Mouse (Mus musculus): ENCODE data around the gene Catsperb. TPM values are rescaled to one million over a fixed set of nuclear protein-coding genes. Genes with fewer than 3 reads are reported as not detected.
"Not testable (repeated sequence)": the region's sequence is repeated elsewhere in the genome, so short reads cannot be mapped to it uniquely, and the experiment has no call there.

Gene Catsperb
- polyA plus RNA-seq (2014; fragmentation: Nextera tagmentation; extraction: Ambion mirVana) = not detected in 2 replicates

DNA sequence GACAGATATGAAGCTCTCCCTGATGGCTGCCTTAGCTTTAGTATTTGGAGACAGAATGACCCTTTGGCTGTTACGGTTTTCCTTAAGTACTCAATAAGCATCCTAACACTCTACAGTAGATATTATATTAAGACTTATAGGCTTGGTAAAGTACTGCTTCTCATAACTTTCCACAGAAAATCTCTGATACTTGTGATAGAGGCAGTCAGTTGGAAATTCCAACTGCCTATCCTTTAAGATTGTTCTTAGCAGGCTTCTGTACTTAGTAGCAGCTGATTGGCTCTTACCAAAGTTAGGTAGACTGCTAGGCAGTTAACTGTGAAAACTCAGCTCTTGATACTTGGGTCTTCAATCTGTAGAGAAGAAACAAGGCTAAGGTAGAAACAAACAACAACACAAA lies at the start of gene Catsperb:
TSS of gene Catsperb (plus strand) at position 301 of the 400 bp plus-strand sequence.
- H3K4me1 ChIP-seq (ENCODE audit: insufficient read depth); ATAC-seq (ENCODE audit: insufficient read depth); H3K36me3 ChIP-seq (ENCODE audit: insufficient read depth); DNase-seq; H3K27ac ChIP-seq (ENCODE audit: low read depth); H3K9me3 ChIP-seq (ENCODE audit: low read depth, low read length); H3K4me3 ChIP-seq (ENCODE audit: low read depth, low read length); H3K9ac ChIP-seq; H3K27me3 ChIP-seq (ENCODE audit: insufficient read depth, low read length); H3K4me2 ChIP-seq: not testable (repeated sequence)
- 84% methylated on average over 1 of the region's 1 CpGs for WGBS

DNA sequence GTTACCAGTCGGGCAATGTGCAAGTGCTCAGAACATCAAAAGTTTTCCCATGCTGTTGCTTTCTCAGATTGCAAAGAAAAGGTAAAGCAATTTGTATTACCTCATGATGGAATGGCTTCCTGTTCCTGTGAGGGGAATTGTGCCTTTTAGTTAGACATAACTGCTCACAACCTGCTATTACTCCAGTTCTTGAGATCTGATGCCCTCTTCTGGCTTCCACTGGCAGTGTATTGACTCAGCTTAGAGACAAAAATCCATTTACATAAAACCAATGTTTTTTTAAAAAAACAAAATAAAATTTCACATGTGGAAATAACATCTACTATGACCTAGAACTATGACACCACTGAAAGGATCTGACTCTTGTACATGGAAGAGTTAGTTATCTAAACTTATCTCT lies 43.0 kb upstream of the Catsperb start:
- H3K9me3 ChIP-seq (ENCODE audit: low read depth, low read length); ATAC-seq (ENCODE audit: insufficient read depth); H3K27ac ChIP-seq (ENCODE audit: low read depth); H3K9ac ChIP-seq; H3K27me3 ChIP-seq (ENCODE audit: insufficient read depth, low read length); H3K4me3 ChIP-seq (ENCODE audit: low read depth, low read length); H3K4me2 ChIP-seq; H3K4me1 ChIP-seq (ENCODE audit: insufficient read depth); H3K36me3 ChIP-seq (ENCODE audit: insufficient read depth): not testable (repeated sequence)
- DNase-seq = peak; percentile 0
- WGBS = 74% methylated on average over 1 of the region's 1 CpGs

DNA sequence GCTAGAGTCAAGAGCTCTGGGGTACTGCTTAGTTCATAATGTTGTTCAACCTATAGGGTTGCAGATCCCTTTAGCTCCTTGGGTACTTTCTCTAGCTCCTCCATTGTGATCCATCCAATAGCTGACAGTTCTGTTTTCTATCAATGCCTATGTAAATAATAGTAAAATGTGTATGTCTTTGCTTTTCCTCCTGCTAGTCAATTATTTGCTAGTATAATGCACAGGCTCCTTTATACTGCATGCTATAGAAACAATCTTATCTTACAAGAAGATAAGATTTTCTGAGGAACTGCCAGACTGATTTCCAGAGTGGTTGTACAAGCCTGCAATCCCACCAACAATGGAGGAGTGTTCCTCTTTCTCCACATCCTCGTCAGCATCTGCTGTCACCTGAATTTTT lies 23.0 kb upstream of the Catsperb start:
- H3K9ac ChIP-seq; DNase-seq; H3K4me3 ChIP-seq (ENCODE audit: low read depth, low read length); ATAC-seq (ENCODE audit: insufficient read depth); H3K27ac ChIP-seq (ENCODE audit: low read depth); H3K9me3 ChIP-seq (ENCODE audit: low read depth, low read length); H3K36me3 ChIP-seq (ENCODE audit: insufficient read depth); H3K4me1 ChIP-seq (ENCODE audit: insufficient read depth); H3K4me2 ChIP-seq; H3K27me3 ChIP-seq (ENCODE audit: insufficient read depth, low read length): not testable (repeated sequence)
- no CpG with 5 or more reads among the region's 1 CpGs for whole genome bisulfite sequencing

DNA sequence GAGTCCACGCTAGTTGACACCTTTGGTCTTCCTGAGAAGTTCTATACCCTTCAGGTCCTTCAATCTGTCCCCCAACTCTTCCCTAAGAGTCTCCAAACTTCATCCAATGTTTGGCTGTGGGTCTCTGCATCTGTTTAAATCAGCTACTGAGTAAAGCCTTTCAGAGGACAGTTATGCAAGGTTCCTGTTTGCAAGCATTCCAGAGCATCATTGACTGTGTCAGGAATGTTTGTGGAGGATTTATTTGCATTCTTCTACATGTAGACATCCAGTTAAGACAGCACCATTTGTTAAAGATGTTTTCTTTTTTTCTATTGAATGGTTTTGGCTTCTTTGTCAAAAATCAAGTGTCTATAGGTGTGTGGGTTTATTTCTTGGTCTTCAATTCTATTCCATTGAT lies 21.7 kb downstream of the Catsperb start:
- H3K4me2 ChIP-seq = no peak overlapping the region
- H3K27ac ChIP-seq (ENCODE audit: low read depth) = no peak overlapping the region
- H3K27me3 ChIP-seq (ENCODE audit: insufficient read depth, low read length) = no peaks in the 10 kb centered on the region
- no peaks in the 10 kb centered on the region for H3K36me3 ChIP-seq (ENCODE audit: insufficient read depth)
- TF ChIP-seq CTCF (IDR thresholded peaks at IDR 0.05; ENCODE audit: low read depth) = no peak
- no peaks in the 10 kb centered on the region for H3K4me1 ChIP-seq (ENCODE audit: insufficient read depth)
- H3K9ac ChIP-seq = no peak overlapping the region
- DNase-seq (no peak), ATAC-seq (ENCODE audit: insufficient read depth) (no peak)
- no peaks in the 10 kb centered on the region for H3K9me3 ChIP-seq (ENCODE audit: low read depth, low read length)
- WGBS = 59% methylated on average over 1 of the region's 1 CpGs
- no peak overlapping the region for H3K4me3 ChIP-seq (ENCODE audit: low read depth, low read length)

DNA sequence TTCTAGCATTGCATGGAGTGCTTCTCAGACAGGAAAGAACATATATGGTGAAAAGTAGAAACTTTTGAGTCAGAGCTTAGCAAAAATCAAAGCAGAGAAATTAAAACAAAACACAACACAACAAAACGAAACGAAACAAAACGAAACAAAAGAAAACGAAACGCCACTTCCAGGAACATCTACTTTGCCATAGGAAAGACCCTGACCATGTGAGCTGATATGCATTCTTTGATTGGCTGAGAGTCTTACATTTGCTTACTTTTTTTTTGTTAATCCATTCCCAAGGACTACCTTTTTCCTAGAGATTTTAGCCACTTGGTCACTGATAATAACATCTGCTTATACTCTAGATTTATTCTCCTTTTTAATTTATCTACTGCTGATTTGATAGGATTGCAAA lies 57.6 kb downstream of the Catsperb start:
- H3K4me1 ChIP-seq (ENCODE audit: insufficient read depth) = no peaks in the 10 kb centered on the region
- no peaks in the 10 kb centered on the region for H3K9me3 ChIP-seq (ENCODE audit: low read depth, low read length)
- ATAC-seq (ENCODE audit: insufficient read depth) = no peak
- no peaks in the 10 kb centered on the region for H3K36me3 ChIP-seq (ENCODE audit: insufficient read depth)
- DNase-seq = no peak
- WGBS = 86% methylated on average over 5 of the region's 5 CpGs
- no peak for TF ChIP-seq CTCF (IDR thresholded peaks at IDR 0.05; ENCODE audit: low read depth)
- no peaks in the 10 kb centered on the region for H3K27me3 ChIP-seq (ENCODE audit: insufficient read depth, low read length)
- H3K4me3 ChIP-seq (ENCODE audit: low read depth, low read length) = no peak overlapping the region
- no peak overlapping the region for H3K9ac ChIP-seq
- no peak overlapping the region for H3K4me2 ChIP-seq
- no peak overlapping the region for H3K27ac ChIP-seq (ENCODE audit: low read depth)

DNA sequence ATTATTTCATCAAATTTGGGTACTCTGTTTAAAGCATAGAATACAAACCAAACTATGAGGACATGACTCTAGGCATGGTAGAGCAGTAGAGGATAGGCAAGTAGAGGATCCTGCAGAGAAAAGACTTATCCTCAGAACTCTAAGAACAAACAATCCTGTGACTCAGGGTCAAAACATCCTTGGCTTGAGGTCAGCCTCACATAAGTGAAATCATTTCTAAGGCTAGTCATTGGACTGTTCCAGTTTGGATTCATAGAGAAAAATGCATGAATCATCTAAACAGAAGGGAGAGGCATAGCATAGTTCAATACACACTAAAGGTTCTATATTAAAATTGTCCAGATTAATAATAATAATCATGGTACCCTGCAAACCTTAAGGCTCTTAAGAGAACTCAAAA lies 79.1 kb downstream of the Catsperb start:
- Histone ChIP-seq H3K27me3 (ENCODE audit: insufficient read depth, low read length) (no peaks in the 10 kb centered on the region), H3K4me3 (ENCODE audit: low read depth, low read length) (no peak overlapping the region), H3K9ac (no peak overlapping the region), H3K4me1 (ENCODE audit: insufficient read depth) (no peaks in the 10 kb centered on the region), H3K9me3 (ENCODE audit: low read depth, low read length) (no peaks in the 10 kb centered on the region), H3K36me3 (ENCODE audit: insufficient read depth) (no peaks in the 10 kb centered on the region), H3K27ac (ENCODE audit: low read depth) (no peak overlapping the region), H3K4me2 (no peak overlapping the region)
- TF ChIP-seq CTCF (IDR thresholded peaks at IDR 0.05; ENCODE audit: low read depth) = no peak
- DNase-seq (no peak), ATAC-seq (ENCODE audit: insufficient read depth) (no peak)

DNA sequence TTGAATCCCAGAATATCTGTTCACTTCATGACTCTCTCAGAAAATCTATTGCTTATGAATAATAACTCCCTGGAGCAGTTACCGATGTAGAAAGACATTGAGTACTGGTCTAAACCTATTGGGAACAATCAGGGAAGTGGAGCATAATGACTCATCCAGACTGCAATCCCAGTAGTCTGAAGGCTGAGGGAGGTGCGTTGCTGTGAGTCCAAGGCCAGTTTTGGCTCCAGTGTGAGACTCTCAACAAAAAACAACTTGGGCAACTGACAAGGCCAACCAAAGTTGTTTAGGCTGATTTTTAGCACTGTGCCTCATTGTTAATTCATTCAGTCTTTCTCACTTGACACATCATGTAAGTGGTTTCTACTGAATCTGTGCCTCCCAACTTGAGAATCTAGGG lies 106.9 kb downstream of the Catsperb start:
- not testable (repeated sequence) for H3K4me3 ChIP-seq (ENCODE audit: low read depth, low read length); H3K9ac ChIP-seq; DNase-seq; H3K4me2 ChIP-seq; H3K27me3 ChIP-seq (ENCODE audit: insufficient read depth, low read length); H3K9me3 ChIP-seq (ENCODE audit: low read depth, low read length); H3K27ac ChIP-seq (ENCODE audit: low read depth); H3K36me3 ChIP-seq (ENCODE audit: insufficient read depth); H3K4me1 ChIP-seq (ENCODE audit: insufficient read depth); ATAC-seq (ENCODE audit: insufficient read depth)
- WGBS = 95% methylated on average over 2 of the region's 2 CpGs

DNA sequence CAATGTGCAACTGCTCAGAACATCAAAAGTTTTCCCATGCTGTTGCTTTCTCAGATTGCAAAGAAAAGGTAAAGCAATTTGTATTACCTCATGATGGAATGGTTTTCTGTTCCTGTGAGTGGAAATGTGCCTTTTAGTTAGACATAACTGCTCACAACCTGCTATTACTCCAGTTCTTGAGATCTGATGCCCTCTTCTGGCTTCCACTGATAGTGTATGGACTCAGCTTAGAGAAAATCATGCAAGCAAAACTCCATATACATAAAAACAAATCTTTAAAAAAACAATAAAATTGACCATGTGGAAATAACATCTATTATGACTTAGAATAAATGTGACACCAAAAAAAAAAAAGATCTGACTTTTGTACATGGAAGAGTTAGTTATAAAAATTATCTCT lies 202.2 kb downstream of the Catsperb start:
- ATAC-seq (ENCODE audit: insufficient read depth); H3K27me3 ChIP-seq (ENCODE audit: insufficient read depth, low read length); H3K4me1 ChIP-seq (ENCODE audit: insufficient read depth); H3K9ac ChIP-seq; H3K9me3 ChIP-seq (ENCODE audit: low read depth, low read length); DNase-seq; H3K36me3 ChIP-seq (ENCODE audit: insufficient read depth); H3K4me2 ChIP-seq; H3K4me3 ChIP-seq (ENCODE audit: low read depth, low read length); H3K27ac ChIP-seq (ENCODE audit: low read depth): not testable (repeated sequence)

Measured in lung, embryonic 14.5 days (tissue).